Mouse (Mus musculus) Patski (cell line): ENCODE measurements around the gene Heg1. TPM values are rescaled to one million over a fixed set of nuclear protein-coding genes. Genes with fewer than 3 reads are reported as not detected.
A peak's percentile ranks its signal among the peaks of the same experiment; 100 is the strongest.

ENCODE experiments used
- ATAC-seq: fragments of 100-300 bp; one replicate; pipeline ENCODE4 v1.8.0; 2021
- CTCF ChIA-PET: fragments of 350-600 bp; sonication (Branson Sonifier 250); formaldehyde crosslinking; loops from one replicate; lab custom pipeline; 2022; ENCODE audit warnings: inconsistent platforms; lab: Charles Lee
- POLR2A ChIA-PET: fragments of 350-600 bp; sonication (Branson Sonifier 250); formaldehyde crosslinking; loops from one replicate; lab custom pipeline; 2022; ENCODE audit warnings: antibody characterized with exemption, inconsistent platforms; lab: Charles Lee
- DNase-seq: peaks from one replicate; pipeline ENCODE4 v3.0.0-alpha.2; 2011; ENCODE audit warnings: low read depth, low spot score
- H3K27me3 ChIP-seq: fragments of 371-371 bp; one replicate; pipeline ENCODE4 v1.5.1; 2021
- CTCF ChIP-seq: fragments of 100-300 bp; IDR thresholded peaks from one replicate; pipeline ENCODE4 v1.5.1; 2021
- in situ Hi-C: fragments of 300-500 bp; cut with MboI; formaldehyde crosslinking; loops from 3 replicates; pipeline ENCODE4 v1.11.1; 2018; ENCODE audit warnings: low pct_unique_long_range_greater_than_20kb, mixed read lengths
- polyA plus RNA-seq: library from polyadenylated mRNA; unstranded; gene quantifications from one replicate; pipeline ENCODE4 v1.2.3, GENCODE M21; 2021

Gene Heg1
- polyA plus RNA-seq, 1 experiment from 2014 or later = 39.4 TPM

GRCm38 (mm10) chr16:33684703-33685701 lies 832 bp downstream of the Heg1 start:
- ChIA-PET CTCF (interaction anchor here (1.1 kb wide), 1 partner anchor 125 kb away, joined by 3 read pairs; no protein-coding TSS in a partner anchor), POLR2A (interaction anchor here (1.3 kb wide), 1 partner anchor 88 kb away, joined by 3 read pairs; no protein-coding TSS in a partner anchor)
- TF ChIP-seq CTCF = peak; percentile 48
- DNase-seq (no peak), ATAC-seq (peak; percentile 24)
- in situ Hi-C loops = loop anchor here (5.0 kb wide), 1 partner anchor 123 kb away; no protein-coding TSS in a partner anchor
- H3K27me3 ChIP-seq = no peaks in the 10 kb centered on the region

- H3K27me3 ChIP-seq = no peaks in the 10 kb centered on the region
- TF ChIP-seq CTCF = no peak
- in situ Hi-C loops = no loop called here
- DNase-seq (no peak), ATAC-seq (no peak)
- ChIA-PET POLR2A (no interaction called here), CTCF (no interaction called here)
Measured at GRCm38 (mm10) chr16:33686056-33686455, 1.9 kb downstream of the Heg1 start.

- POLR2A ChIA-PET = interaction anchor here (0.6 kb wide), 1 partner anchor 10 kb away, joined by 4 read pairs; no protein-coding TSS in a partner anchor
- no peak for TF ChIP-seq CTCF
- in situ Hi-C loops = no loop called here
Measured at GRCm38 (mm10) chr16:33687724-33688123, 3.6 kb downstream of the Heg1 start.

GRCm38 (mm10) chr16:33690975-33691747 lies 7.0 kb downstream of the Heg1 start:
- DNase-seq (no peak), ATAC-seq (no peak)
- no peak for TF ChIP-seq CTCF
- in situ Hi-C loops = no loop called here
- CTCF ChIA-PET = no interaction called here
- H3K27me3 ChIP-seq = no peaks in the 10 kb centered on the region
- POLR2A ChIA-PET = interaction anchor here (1.6 kb wide), 1 partner anchor 14 kb away, joined by 3 read pairs; no protein-coding TSS in a partner anchor

More at GRCm38 (mm10) chr16:33687724-33688123, 3.6 kb downstream of the Heg1 start:
- H3K27me3 ChIP-seq = no peaks in the 10 kb centered on the region
- CTCF ChIA-PET = interaction anchor here (1.9 kb wide), 1 partner anchor 128 kb away, joined by 4 read pairs; no protein-coding TSS in a partner anchor
- ATAC-seq = no peak
- no peak for DNase-seq

GRCm38 (mm10) chr16:33693553-33693952 lies 9.4 kb downstream of the Heg1 start:
- POLR2A ChIA-PET = no interaction called here
- TF ChIP-seq CTCF = no peak
- DNase-seq (no peak), ATAC-seq (no peak)
- CTCF ChIA-PET = interaction anchor here (0.8 kb wide), 1 partner anchor 10 kb away, joined by 3 read pairs; no protein-coding TSS in a partner anchor
- in situ Hi-C loops = no loop called here
- no peaks in the 10 kb centered on the region for H3K27me3 ChIP-seq

- POLR2A ChIA-PET = no interaction called here
- ATAC-seq (no peak), DNase-seq (no peak)
- no peaks in the 10 kb centered on the region for H3K27me3 ChIP-seq
- in situ Hi-C loops = no loop called here
- TF ChIP-seq CTCF = no peak
- CTCF ChIA-PET = interaction anchor here (1.2 kb wide), 1 partner anchor 104 kb away, joined by 3 read pairs; no protein-coding TSS in a partner anchor
Measured at GRCm38 (mm10) chr16:33696811-33697575, 12.8 kb downstream of the Heg1 start.

- ATAC-seq (no peak), DNase-seq (no peak)
- ChIA-PET POLR2A (interaction anchor here (0.7 kb wide), 1 partner anchor 10 kb away, joined by 4 read pairs; no protein-coding TSS in a partner anchor), CTCF (no interaction called here)
- H3K27me3 ChIP-seq = no peaks in the 10 kb centered on the region
- in situ Hi-C loops = no loop called here
- no peak for TF ChIP-seq CTCF
Measured at GRCm38 (mm10) chr16:33697576-33698276, 13.6 kb downstream of the Heg1 start.

- ChIA-PET CTCF (no interaction called here), POLR2A (interaction anchor here (0.7 kb wide), 1 partner anchor 10 kb away, joined by 4 read pairs; no protein-coding TSS in a partner anchor)
- ATAC-seq (no peak), DNase-seq (no peak)
- no peaks in the 10 kb centered on the region for H3K27me3 ChIP-seq
- no peak for TF ChIP-seq CTCF
- in situ Hi-C loops = no loop called here
Measured at GRCm38 (mm10) chr16:33698277-33698790, 14.2 kb downstream of the Heg1 start.

- ATAC-seq = no peak
Measured at GRCm38 (mm10) chr16:33700584-33700983, 16.4 kb downstream of the Heg1 start.

More at GRCm38 (mm10) chr16:33700584-33700983, 16.4 kb downstream of the Heg1 start:
- in situ Hi-C loops = no loop called here
- TF ChIP-seq CTCF = no peak
- CTCF ChIA-PET = interaction anchor here (1.5 to 1.6 kb wide), 2 partner anchors 15 to 32 kb away, joined by 3 read pairs; no protein-coding TSS in a partner anchor
- DNase-seq = no peak
- POLR2A ChIA-PET = interaction anchor here (0.6 to 0.7 kb wide), 2 partner anchors 22 to 47 kb away, joined by 3 read pairs; no protein-coding TSS in a partner anchor
- no peaks in the 10 kb centered on the region for H3K27me3 ChIP-seq
